Mouse (Mus musculus) adrenal gland, adult (tissue): ENCODE measurements around the gene Gm572.

Experiments
- DNase-seq, 2 experiments: peaks; one replicate each; pipeline ENCODE4 v3.0.0; 2022 to 2023; ENCODE audit warnings: low spot score in 1 of 2; ENCODE audit not compliant: inconsistent age in 2 of 2

The Gm572 gene

DNA sequence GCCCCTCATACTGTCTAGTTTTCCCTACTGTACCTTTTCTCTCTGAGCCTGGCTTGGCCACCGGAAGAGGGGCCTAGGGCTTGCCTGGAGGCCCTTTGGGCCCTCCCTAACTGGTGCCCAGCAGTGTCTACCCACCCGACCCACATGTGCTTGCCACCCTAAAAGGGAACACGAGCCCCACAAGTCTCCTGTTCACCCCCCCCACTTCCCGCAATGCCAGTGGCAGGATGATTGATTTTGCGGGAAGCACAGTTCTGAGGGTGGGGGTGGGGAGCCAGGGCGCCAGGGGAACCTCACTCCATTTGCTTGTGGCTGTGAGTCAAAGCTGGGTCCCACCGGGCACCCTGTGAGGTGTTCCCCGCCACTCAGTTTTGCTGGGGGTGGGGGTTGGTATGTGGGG is 70.9 kb downstream of the Gm572 start:
- no peak for DNase-seq

DNA sequence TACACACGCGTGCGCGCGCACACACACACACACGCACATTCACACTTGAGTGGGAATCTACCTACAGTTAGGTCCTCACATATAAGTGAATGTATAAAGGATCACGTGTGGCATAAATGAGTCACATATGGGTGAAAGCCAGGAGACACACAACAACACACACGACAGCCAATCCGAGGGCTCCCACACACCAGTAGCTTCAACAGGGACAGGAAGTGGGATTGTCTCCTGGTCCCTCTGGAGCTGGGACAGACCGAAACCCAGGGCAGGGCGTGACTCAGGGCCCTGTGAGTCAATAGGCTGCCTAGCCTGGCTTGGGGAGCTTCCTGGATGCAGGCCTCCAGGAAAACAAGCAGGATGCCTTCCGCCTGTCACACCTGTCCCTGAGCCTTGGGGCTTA is 71.6 kb downstream of the Gm572 start:
- no peak for DNase-seq

DNA sequence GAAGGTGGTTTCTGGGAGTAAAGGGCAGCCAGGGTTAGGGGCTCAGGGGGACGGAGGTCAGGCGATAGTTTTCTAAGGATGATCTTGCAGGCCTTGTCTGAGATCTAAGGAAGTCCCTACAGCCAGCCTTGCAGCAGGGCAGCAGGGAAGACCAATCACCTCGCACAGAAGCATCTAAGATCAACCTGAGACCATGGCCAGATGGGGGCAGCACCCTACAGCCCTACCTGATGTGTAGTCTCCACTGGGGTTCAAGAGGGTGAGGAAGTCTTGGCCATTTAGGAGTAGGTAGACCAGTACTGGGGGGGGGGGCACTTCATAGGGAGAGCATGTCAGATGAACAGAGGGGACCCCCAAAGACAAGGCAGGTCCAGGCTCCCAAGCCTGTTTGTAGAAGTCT is 72.3 kb downstream of the Gm572 start:
- no peak for DNase-seq
